Mouse (Mus musculus): ENCODE measurements at regions not wholly inside any gene's neighbourhood (a gene's known extent, or its start where the extent isn't known, plus 50 kb on each side); places are given as distances from the start of the nearest gene placed in this dataset.

- no peaks in the 10 kb centered on the region for H3K9me3 ChIP-seq (ENCODE audit: control insufficient read depth, low read length)
- H3K36me3 ChIP-seq (ENCODE audit: control insufficient read depth, insufficient read depth, low read length), result no peaks in the 10 kb centered on the region
- no peak overlapping the region for H3K4me2 ChIP-seq (ENCODE audit: low read depth, severe bottlenecking)
- no peak overlapping the region for H3K27ac ChIP-seq (replicated peaks; ENCODE audit: low read depth, low read length)
- WGBS, result 85% methylated on average over 4 of the region's 4 CpGs
- no peak overlapping the region for H3K9ac ChIP-seq (ENCODE audit: low read length)
- no peak for DNase-seq (ENCODE audit: low spot score)
- H3K27me3 ChIP-seq (ENCODE audit: control insufficient read depth, insufficient read depth, low read length), result no peaks in the 10 kb centered on the region
- ATAC-seq (ENCODE audit: insufficient number of reproducible peaks, low FRiP score, low TSS enrichment, low read depth), result no peak
- no peaks in the 10 kb centered on the region for H3K4me1 ChIP-seq (ENCODE audit: control insufficient read depth, insufficient read depth, low read length)
- no peak overlapping the region for H3K4me3 ChIP-seq (ENCODE audit: low read depth, low read length)
Observed at GRCm38 (mm10) chr4:68179551-68179950, 774.6 kb downstream of the Brinp1 start.

DNA sequence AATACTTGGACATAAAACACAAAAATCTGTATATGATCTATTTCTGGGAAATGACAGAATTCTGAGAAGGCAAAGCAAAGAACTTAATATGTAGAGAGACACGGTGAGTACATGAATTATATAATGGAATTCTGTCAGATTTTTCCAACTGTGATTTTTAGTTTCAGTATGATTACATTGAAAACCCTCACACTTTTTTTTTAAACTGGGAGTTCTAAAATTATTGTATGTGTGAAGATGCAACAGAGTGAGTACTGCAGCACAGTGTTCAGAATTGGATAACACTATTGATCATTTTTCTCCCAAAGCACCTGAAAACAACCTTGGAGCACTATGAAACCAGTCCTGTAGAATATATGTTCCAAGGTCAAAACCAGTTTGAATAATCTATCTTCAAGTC lies 797.7 kb downstream of the Brinp1 start:
- Histone ChIP-seq H3K4me3 (ENCODE audit: low read depth, low read length) (no peak overlapping the region), H3K9ac (ENCODE audit: low read length) (no peak overlapping the region), H3K9me3 (ENCODE audit: control insufficient read depth, low read length) (no peaks in the 10 kb centered on the region), H3K4me2 (ENCODE audit: low read depth, severe bottlenecking) (no peak overlapping the region), H3K27ac (replicated peaks; ENCODE audit: low read depth, low read length) (no peak overlapping the region), H3K4me1 (ENCODE audit: control insufficient read depth, insufficient read depth, low read length) (no peaks in the 10 kb centered on the region), H3K27me3 (ENCODE audit: control insufficient read depth, insufficient read depth, low read length) (no peaks in the 10 kb centered on the region), H3K36me3 (ENCODE audit: control insufficient read depth, insufficient read depth, low read length) (no peaks in the 10 kb centered on the region)
- no peak for DNase-seq (ENCODE audit: low spot score)
- ATAC-seq (ENCODE audit: insufficient number of reproducible peaks, low FRiP score, low TSS enrichment, low read depth), result no peak
- WGBS, result 95% methylated on average over 1 of the region's 1 CpGs

DNA sequence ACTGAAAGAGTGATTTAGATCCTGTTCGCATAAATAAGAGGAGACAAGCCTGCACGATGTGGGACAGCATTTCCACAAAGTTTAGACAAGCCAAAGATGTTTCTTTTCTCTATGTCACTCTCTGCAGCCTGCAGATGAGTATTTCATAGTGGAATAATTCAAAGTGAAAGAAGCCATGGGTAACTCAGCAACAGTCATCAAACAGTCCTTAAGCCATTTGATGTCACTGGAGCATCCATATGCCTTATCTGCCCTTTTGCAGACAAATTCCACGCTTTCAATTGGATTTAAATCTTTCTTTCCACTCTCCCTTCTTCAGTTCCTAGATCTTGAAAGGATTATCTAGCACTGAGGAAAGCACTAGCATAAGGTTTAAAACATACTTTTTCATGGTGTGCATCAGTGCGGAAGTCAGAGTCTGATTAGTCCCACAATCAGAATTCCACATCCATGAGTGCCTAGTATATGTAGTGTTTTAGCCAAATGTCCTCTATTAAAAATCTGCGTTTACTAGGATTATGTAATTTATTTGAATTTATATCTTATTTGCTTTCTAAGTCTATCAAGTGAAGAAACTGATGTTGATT lies 805.6 kb downstream of the Brinp1 start:
- Histone ChIP-seq H3K27me3 (ENCODE audit: control insufficient read depth, insufficient read depth, low read length) (no peaks in the 10 kb centered on the region), H3K9ac (ENCODE audit: low read length) (no peak overlapping the region), H3K4me2 (ENCODE audit: low read depth, severe bottlenecking) (no peak overlapping the region), H3K36me3 (ENCODE audit: control insufficient read depth, insufficient read depth, low read length) (no peaks in the 10 kb centered on the region), H3K4me3 (ENCODE audit: low read depth, low read length) (no peak overlapping the region), H3K27ac (replicated peaks; ENCODE audit: low read depth, low read length) (no peak overlapping the region), H3K4me1 (ENCODE audit: control insufficient read depth, insufficient read depth, low read length) (no peaks in the 10 kb centered on the region), H3K9me3 (ENCODE audit: control insufficient read depth, low read length) (no peaks in the 10 kb centered on the region)
- DNase-seq (ENCODE audit: low spot score) (no peak), ATAC-seq (ENCODE audit: insufficient number of reproducible peaks, low FRiP score, low TSS enrichment, low read depth) (no peak)
- 84% methylated on average over 5 of the region's 5 CpGs for WGBS

DNA sequence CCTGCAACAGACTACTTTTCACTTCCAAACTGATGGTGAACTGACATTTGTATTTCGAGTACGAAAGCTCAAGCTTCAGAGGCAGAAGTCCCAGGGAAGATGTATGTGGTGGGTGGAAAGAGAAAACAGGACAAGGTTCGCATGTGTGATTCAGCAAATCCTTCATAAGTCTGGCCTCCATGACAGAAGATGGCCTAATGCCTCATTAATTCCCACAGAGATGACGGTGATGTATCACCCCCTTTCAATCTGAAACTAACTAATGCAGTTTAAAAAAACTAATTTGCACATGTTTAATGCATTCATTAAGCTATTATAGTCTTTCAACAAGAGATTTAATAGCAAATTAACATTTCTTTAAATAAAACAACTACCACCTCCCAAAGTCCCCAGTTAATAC lies 826.1 kb downstream of the Brinp1 start:
- WGBS, result 80% methylated on average over 4 of the region's 4 CpGs

DNA sequence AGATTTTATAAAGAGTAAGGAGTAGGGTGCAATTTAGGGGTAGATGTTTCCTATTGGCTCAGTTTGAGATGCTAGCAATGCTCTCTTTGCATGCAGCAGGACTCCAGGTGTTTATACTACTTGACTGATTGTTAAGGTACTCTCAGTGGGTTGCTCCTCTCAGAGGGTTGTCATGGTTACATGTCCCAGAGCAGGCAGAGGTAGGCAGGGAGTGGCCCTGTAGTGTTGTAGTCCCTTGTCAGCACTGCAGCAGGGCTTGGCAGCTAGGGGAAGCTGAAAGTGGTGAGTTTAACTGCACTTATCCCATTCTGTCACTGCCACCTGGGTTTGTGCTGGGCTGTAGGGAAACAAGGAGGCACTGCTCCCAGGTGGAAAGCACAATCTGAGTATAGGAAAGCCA lies 839.7 kb downstream of the Brinp1 start:
- no peak overlapping the region for H3K27ac ChIP-seq (replicated peaks; ENCODE audit: low read depth, low read length)
- no peaks in the 10 kb centered on the region for H3K4me1 ChIP-seq (ENCODE audit: control insufficient read depth, insufficient read depth, low read length)
- no peaks in the 10 kb centered on the region for H3K36me3 ChIP-seq (ENCODE audit: control insufficient read depth, insufficient read depth, low read length)
- no peak for DNase-seq (ENCODE audit: low spot score)
- no peaks in the 10 kb centered on the region for H3K27me3 ChIP-seq (ENCODE audit: control insufficient read depth, insufficient read depth, low read length)
- ATAC-seq (ENCODE audit: insufficient number of reproducible peaks, low FRiP score, low TSS enrichment, low read depth), result no peak
- no peak overlapping the region for H3K9ac ChIP-seq (ENCODE audit: low read length)
- no peaks in the 10 kb centered on the region for H3K9me3 ChIP-seq (ENCODE audit: control insufficient read depth, low read length)
- H3K4me3 ChIP-seq (ENCODE audit: low read depth, low read length), result no peak overlapping the region
- no peak overlapping the region for H3K4me2 ChIP-seq (ENCODE audit: low read depth, severe bottlenecking)

More for the DNA sequence above, 826.1 kb downstream of the Brinp1 start:
- Histone ChIP-seq H3K4me2 (ENCODE audit: low read depth, severe bottlenecking) (no peak overlapping the region), H3K36me3 (ENCODE audit: control insufficient read depth, insufficient read depth, low read length) (no peaks in the 10 kb centered on the region), H3K27me3 (ENCODE audit: control insufficient read depth, insufficient read depth, low read length) (no peaks in the 10 kb centered on the region), H3K27ac (replicated peaks; ENCODE audit: low read depth, low read length) (no peak overlapping the region), H3K9ac (ENCODE audit: low read length) (no peak overlapping the region), H3K9me3 (ENCODE audit: control insufficient read depth, low read length) (no peaks in the 10 kb centered on the region), H3K4me1 (ENCODE audit: control insufficient read depth, insufficient read depth, low read length) (no peaks in the 10 kb centered on the region), H3K4me3 (ENCODE audit: low read depth, low read length) (no peak overlapping the region)
- no peak for DNase-seq (ENCODE audit: low spot score)
- no peak for ATAC-seq (ENCODE audit: insufficient number of reproducible peaks, low FRiP score, low TSS enrichment, low read depth)

DNA sequence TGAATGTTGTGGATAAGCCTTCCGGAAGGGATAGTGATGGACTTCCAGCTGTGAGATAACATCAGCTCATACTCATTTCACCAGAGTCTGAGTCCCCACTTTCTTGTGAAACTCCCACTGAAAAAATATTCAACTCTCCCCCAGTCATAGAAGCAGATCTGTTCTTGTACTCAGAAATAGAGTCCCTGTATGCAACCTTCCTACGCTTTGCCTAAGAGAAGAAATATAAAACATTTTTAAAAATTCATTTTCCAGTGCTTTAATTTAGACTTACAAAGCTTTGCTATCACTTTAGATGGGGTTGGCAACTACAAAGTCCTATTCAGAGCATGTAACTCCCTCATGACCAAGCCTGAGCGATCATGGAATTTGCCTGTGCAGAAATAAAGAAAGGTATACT lies 868.9 kb downstream of the Brinp1 start:
- Histone ChIP-seq H3K4me1 (ENCODE audit: control insufficient read depth, insufficient read depth, low read length) (no peaks in the 10 kb centered on the region), H3K9ac (ENCODE audit: low read length) (no peak overlapping the region), H3K9me3 (ENCODE audit: control insufficient read depth, low read length) (no peaks in the 10 kb centered on the region), H3K36me3 (ENCODE audit: control insufficient read depth, insufficient read depth, low read length) (no peaks in the 10 kb centered on the region), H3K4me2 (ENCODE audit: low read depth, severe bottlenecking) (no peak overlapping the region), H3K4me3 (ENCODE audit: low read depth, low read length) (no peak overlapping the region), H3K27ac (replicated peaks; ENCODE audit: low read depth, low read length) (no peak overlapping the region), H3K27me3 (ENCODE audit: control insufficient read depth, insufficient read depth, low read length) (no peaks in the 10 kb centered on the region)
- no peak for DNase-seq (ENCODE audit: low spot score)
- WGBS, result 91% methylated on average over 3 of the region's 3 CpGs
- ATAC-seq (ENCODE audit: insufficient number of reproducible peaks, low FRiP score, low TSS enrichment, low read depth), result no peak

DNA sequence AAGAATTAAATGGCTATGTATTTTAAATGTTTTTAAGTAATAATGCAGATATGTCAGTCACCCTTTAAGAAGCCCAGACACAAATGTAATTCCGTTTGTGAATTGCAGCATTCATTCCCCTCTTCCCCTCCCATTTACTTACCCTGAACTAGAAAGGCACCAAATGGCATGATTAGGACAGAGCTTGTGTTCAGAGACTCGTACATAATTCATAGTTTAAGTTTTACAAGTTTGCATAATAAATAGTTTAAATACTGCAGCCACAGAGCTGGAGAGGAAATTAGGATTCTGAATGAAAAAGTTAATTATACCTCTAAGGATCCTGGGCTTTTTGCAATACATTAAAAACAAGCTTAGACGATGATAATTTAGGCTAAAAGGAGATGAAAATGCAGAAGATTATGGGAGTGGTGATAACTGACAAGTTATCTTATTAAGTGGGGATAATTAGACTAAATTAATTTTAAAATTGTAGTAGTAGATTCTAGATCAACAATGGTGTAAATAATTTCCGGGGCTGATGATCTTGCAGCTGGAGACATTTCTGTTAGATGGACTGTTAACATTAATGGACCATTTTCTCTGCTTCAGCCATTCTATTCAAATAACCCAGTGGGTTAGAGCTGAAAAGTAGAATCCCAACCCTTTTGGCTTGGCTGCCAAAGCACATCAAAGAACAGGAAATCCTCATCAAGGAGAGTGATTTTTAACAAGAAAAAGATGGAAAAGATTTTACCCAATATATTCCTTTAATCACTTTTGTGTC lies 897.2 kb downstream of the Brinp1 start:
- 64% methylated on average over 4 of the region's 4 CpGs for WGBS
- no peaks in the 10 kb centered on the region for H3K4me1 ChIP-seq (ENCODE audit: control insufficient read depth, insufficient read depth, low read length)
- H3K9me3 ChIP-seq (ENCODE audit: control insufficient read depth, low read length), result no peaks in the 10 kb centered on the region
- ATAC-seq (ENCODE audit: insufficient number of reproducible peaks, low FRiP score, low TSS enrichment, low read depth), result no peak
- no peak overlapping the region for H3K9ac ChIP-seq (ENCODE audit: low read length)
- H3K4me3 ChIP-seq (ENCODE audit: low read depth, low read length), result no peak overlapping the region
- H3K27ac ChIP-seq (replicated peaks; ENCODE audit: low read depth, low read length), result no peak overlapping the region
- no peaks in the 10 kb centered on the region for H3K36me3 ChIP-seq (ENCODE audit: control insufficient read depth, insufficient read depth, low read length)
- no peaks in the 10 kb centered on the region for H3K27me3 ChIP-seq (ENCODE audit: control insufficient read depth, insufficient read depth, low read length)
- H3K4me2 ChIP-seq (ENCODE audit: low read depth, severe bottlenecking), result no peak overlapping the region
- no peak for DNase-seq (ENCODE audit: low spot score)

DNA sequence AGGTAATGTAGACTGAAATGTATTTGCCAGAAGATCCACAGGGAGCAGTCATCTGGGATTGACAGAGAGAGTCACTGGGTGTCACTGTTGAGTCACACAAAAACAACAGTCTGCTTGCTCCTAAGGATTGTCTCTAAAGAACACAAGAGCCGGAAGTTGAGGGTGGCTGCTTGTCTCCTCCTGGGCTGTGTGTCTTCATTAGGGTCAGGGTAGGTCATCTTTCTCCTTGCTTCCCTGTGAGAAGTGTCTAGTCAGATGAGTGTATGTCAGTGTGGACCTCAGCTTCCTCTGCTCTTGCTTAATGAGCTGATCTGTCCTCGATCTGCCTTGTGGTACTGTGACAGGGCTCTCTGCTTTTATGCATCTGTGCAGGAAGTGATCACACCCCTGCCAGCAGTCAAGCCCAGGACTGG lies 931.3 kb downstream of the Brinp1 start:
- Histone ChIP-seq H3K27me3 (ENCODE audit: control insufficient read depth, insufficient read depth, low read length) (no peaks in the 10 kb centered on the region), H3K4me3 (ENCODE audit: low read depth, low read length) (no peak overlapping the region), H3K9me3 (ENCODE audit: control insufficient read depth, low read length) (no peaks in the 10 kb centered on the region), H3K27ac (replicated peaks; ENCODE audit: low read depth, low read length) (no peak overlapping the region), H3K9ac (ENCODE audit: low read length) (no peak overlapping the region), H3K36me3 (ENCODE audit: control insufficient read depth, insufficient read depth, low read length) (no peaks in the 10 kb centered on the region), H3K4me2 (ENCODE audit: low read depth, severe bottlenecking) (no peak overlapping the region), H3K4me1 (ENCODE audit: control insufficient read depth, insufficient read depth, low read length) (no peaks in the 10 kb centered on the region)
- DNase-seq (ENCODE audit: low spot score), result peak; percentile 21
- 9% methylated on average over 2 of the region's 2 CpGs for WGBS
- no peak for ATAC-seq (ENCODE audit: insufficient number of reproducible peaks, low FRiP score, low TSS enrichment, low read depth)

- no peak overlapping the region for H3K9ac ChIP-seq (ENCODE audit: low read length)
- no peaks in the 10 kb centered on the region for H3K9me3 ChIP-seq (ENCODE audit: control insufficient read depth, low read length)
- H3K27me3 ChIP-seq (ENCODE audit: control insufficient read depth, insufficient read depth, low read length), result no peaks in the 10 kb centered on the region
- H3K4me3 ChIP-seq (ENCODE audit: low read depth, low read length), result no peak overlapping the region
- H3K4me2 ChIP-seq (ENCODE audit: low read depth, severe bottlenecking), result no peak overlapping the region
- H3K4me1 ChIP-seq (ENCODE audit: control insufficient read depth, insufficient read depth, low read length), result no peaks in the 10 kb centered on the region
- whole genome bisulfite sequencing, result 63% methylated on average over 2 of the region's 2 CpGs
- no peaks in the 10 kb centered on the region for H3K36me3 ChIP-seq (ENCODE audit: control insufficient read depth, insufficient read depth, low read length)
- DNase-seq (ENCODE audit: low spot score), result no peak
- no peak overlapping the region for H3K27ac ChIP-seq (replicated peaks; ENCODE audit: low read depth, low read length)
- no peak for ATAC-seq (ENCODE audit: insufficient number of reproducible peaks, low FRiP score, low TSS enrichment, low read depth)
Observed at GRCm38 (mm10) chr4:68011371-68011770, 942.8 kb downstream of the Brinp1 start.

Data from limb, embryonic 11.5 days (tissue).